Mouse (Mus musculus) forebrain, embryonic 14.5 days (tissue): Measurements from ENCODE around the gene Adcy9. TPM values are rescaled to one million over a fixed set of nuclear protein-coding genes. Genes with fewer than 3 reads are reported as not detected.

Source experiments
- ATAC-seq: fragments of 200-750 bp; cut with Nextera tagmentation; 2 replicates; pipeline ENCODE4 v1.8.0; 2017; ENCODE audit warnings: mild to moderate bottlenecking, moderate library complexity
- DNase-seq: peaks from one replicate; pipeline ENCODE4 v3.0.0-alpha.2; 2015; ENCODE audit warnings: low spot score
- H3K27ac ChIP-seq: fragments of 300-500 bp; sonication (generic); 2 replicates; pipeline ENCODE4 v1.5.1; 2014; ENCODE audit warnings: low read depth, mild to moderate bottlenecking, control low read depth, low read length, moderate library complexity
- H3K27me3 ChIP-seq: fragments of 300-500 bp; sonication (generic); replicated peaks from 2 replicates; pipeline ENCODE4 v1.6.1; 2014; ENCODE audit warnings: low read length, control low read depth, mixed read lengths; ENCODE audit not compliant: control insufficient read depth, insufficient read depth
- H3K36me3 ChIP-seq: fragments of 300-500 bp; sonication (generic); 2 replicates; pipeline ENCODE4 v1.6.1; 2014; ENCODE audit warnings: low read length, control low read depth; ENCODE audit not compliant: control insufficient read depth, insufficient read depth
- H3K4me1 ChIP-seq: fragments of 300-500 bp; sonication (generic); 2 replicates; pipeline ENCODE4 v1.6.1; 2014; ENCODE audit warnings: antibody characterized with exemption, low read length, control low read depth; ENCODE audit not compliant: control insufficient read depth, insufficient read depth
- H3K4me2 ChIP-seq: fragments of 300-500 bp; sonication (generic); 2 replicates; pipeline ENCODE4 v1.6.1; 2014; ENCODE audit warnings: mild to moderate bottlenecking, control low read depth, low read length
- H3K4me3 ChIP-seq: fragments of 300-500 bp; sonication (generic); 2 replicates; pipeline ENCODE4 v1.5.1; 2014; ENCODE audit warnings: low read depth, low read length, control low read depth
- H3K9ac ChIP-seq: fragments of 300-500 bp; sonication (generic); 2 replicates; pipeline ENCODE4 v1.6.1; 2014; ENCODE audit warnings: mild to moderate bottlenecking, low read length, control low read depth, moderate library complexity
- H3K9me3 ChIP-seq: fragments of 300-500 bp; sonication (generic); replicated peaks from 2 replicates; pipeline ENCODE4 v1.6.1; 2016; ENCODE audit warnings: low read length, control low read depth, mixed read lengths; ENCODE audit not compliant: control insufficient read depth
- WGBS: fragments of 180-500 bp; shearing (Covaris S2); extraction: QIAGEN DNeasy Blood & Tissue Kit; methylation state at CpG from one replicate; pipeline ENCODE4 v1.1.7; 2014; 5-methylcytosine and 5-hydroxymethylcytosine counted together
- polyA plus RNA-seq: library from polyadenylated mRNA; unstranded; fragments of >200 nt; fragmentation: Nextera tagmentation; extraction: Ambion mirVana; gene quantifications from 2 replicates; pipeline ENCODE4 v1.2.1, GENCODE M21; 2014

The Adcy9 gene
- polyA plus RNA-seq, 1 experiment from 2014 or later = 1.8 TPM

- H3K9ac ChIP-seq = no peak overlapping the region
- no peak overlapping the region for H3K4me3 ChIP-seq
- ATAC-seq (no peak), DNase-seq (no peak)
- H3K9me3 ChIP-seq = no peaks in the 10 kb centered on the region
- H3K27ac ChIP-seq = no peak overlapping the region
- H3K4me2 ChIP-seq = no peak overlapping the region
- WGBS = 47% methylated on average over 14 of the region's 14 CpGs
- H3K4me1 ChIP-seq = peaks cover 17% of the 10 kb centered on the region
- no peaks in the 10 kb centered on the region for H3K36me3 ChIP-seq
- no peaks in the 10 kb centered on the region for H3K27me3 ChIP-seq
Observed at GRCm38 (mm10) chr16:4413301-4413700, 7.0 kb downstream of the Adcy9 start.

DNA sequence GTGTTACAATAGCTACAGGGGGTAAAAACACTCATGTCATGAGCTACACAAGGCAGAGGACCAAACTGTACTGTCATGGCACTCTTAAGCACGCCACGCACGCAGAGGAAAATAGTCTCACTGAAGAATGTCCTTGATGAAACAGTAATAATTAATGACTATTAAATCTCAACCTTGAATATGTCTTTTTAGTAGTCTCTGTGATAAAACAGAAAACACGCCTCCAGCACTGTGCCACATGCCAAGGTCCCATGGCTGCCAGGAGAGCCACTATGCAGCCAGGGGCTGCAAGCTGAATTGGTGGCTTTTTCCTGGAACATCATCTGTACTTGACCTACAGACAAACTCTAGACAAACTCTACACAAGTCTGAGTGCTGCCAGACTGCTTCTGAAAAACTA is 8.0 kb downstream of the Adcy9 start:
- no peaks in the 10 kb centered on the region for H3K27me3 ChIP-seq
- H3K4me2 ChIP-seq = no peak overlapping the region
- H3K9ac ChIP-seq = no peak overlapping the region
- H3K36me3 ChIP-seq = no peaks in the 10 kb centered on the region
- WGBS = 86% methylated on average over 4 of the region's 4 CpGs
- DNase-seq (no peak), ATAC-seq (no peak)
- no peaks in the 10 kb centered on the region for H3K9me3 ChIP-seq
- H3K4me3 ChIP-seq = no peak overlapping the region
- H3K27ac ChIP-seq = no peak overlapping the region
- H3K4me1 ChIP-seq = peaks cover 11% of the 10 kb centered on the region

GRCm38 (mm10) chr16:4411296-4411695 is 9.0 kb downstream of the Adcy9 start:
- no peak overlapping the region for H3K4me3 ChIP-seq
- no peak for ATAC-seq
- no peak overlapping the region for H3K4me2 ChIP-seq
- no peaks in the 10 kb centered on the region for H3K36me3 ChIP-seq
- H3K9ac ChIP-seq = no peak overlapping the region
- no peak for DNase-seq
- no peak overlapping the region for H3K27ac ChIP-seq
- H3K4me1 ChIP-seq = peaks cover 8% of the 10 kb centered on the region; the same call in 1 of the 2 replicates
- no peaks in the 10 kb centered on the region for H3K27me3 ChIP-seq
- no peaks in the 10 kb centered on the region for H3K9me3 ChIP-seq
- 73% methylated on average over 2 of the region's 2 CpGs for WGBS

- 73% methylated on average over 2 of the region's 2 CpGs for WGBS
- DNase-seq (no peak), ATAC-seq (no peak)
- H3K4me2 ChIP-seq = no peak overlapping the region
- no peak overlapping the region for H3K9ac ChIP-seq
- H3K4me3 ChIP-seq = no peak overlapping the region
- no peaks in the 10 kb centered on the region for H3K36me3 ChIP-seq
- no peak overlapping the region for H3K27ac ChIP-seq
- H3K4me1 ChIP-seq = no peaks in the 10 kb centered on the region
- no peaks in the 10 kb centered on the region for H3K27me3 ChIP-seq
- no peaks in the 10 kb centered on the region for H3K9me3 ChIP-seq
Observed at GRCm38 (mm10) chr16:4407536-4407935, 12.8 kb downstream of the Adcy9 start.

DNA sequence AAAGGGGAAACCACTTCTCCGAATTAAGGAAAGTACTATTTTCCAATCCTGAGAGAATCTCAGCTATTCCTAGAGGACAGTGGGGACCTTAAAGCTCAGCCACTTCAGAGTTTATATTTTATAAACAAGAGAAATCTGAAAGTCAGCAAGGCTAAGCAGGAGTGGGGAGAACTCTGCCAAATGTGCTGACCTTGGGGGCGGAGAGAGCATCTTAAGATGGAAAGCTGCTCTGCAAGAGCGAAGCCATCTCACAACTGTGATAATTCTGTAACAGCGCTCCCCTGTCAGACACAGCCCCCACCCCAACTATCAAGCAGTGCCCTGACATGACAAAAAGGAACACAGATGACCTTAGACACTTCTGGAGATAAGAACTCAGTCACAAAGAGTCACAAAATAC is 13.6 kb downstream of the Adcy9 start:
- 86% methylated on average over 4 of the region's 4 CpGs for WGBS

DNA sequence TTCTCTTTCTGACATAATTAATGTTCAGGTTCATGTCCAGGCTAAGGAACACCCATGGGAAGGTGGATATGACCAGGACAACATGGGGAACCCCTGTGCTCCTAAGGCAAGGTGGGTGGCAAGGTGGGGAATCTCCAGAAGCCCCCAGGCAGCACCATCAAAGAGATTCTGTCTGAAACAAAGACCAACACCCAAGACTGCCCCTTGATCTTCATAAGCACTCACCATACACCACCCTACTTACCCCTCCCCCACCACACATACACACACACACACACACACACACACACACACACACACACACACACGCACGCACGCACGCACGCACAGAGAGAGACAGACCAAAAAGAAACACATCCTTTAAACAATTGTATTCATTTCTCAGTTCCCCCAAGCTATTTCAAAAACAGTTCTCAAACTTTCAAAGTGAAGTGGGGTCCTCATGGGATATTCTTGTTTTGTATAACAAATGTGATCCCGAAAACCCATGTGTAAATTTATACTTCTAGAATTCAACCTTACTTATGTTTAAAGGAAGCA is 14.2 kb downstream of the Adcy9 start:
- no peak for DNase-seq
- no peaks in the 10 kb centered on the region for H3K4me1 ChIP-seq
- ATAC-seq = no peak
- H3K36me3 ChIP-seq = no peaks in the 10 kb centered on the region
- no peak overlapping the region for H3K9ac ChIP-seq
- no peak overlapping the region for H3K4me2 ChIP-seq
- H3K4me3 ChIP-seq = no peak overlapping the region
- H3K27me3 ChIP-seq = no peaks in the 10 kb centered on the region
- no peak overlapping the region for H3K27ac ChIP-seq
- 94% methylated on average over 6 of the region's 6 CpGs for WGBS
- no peaks in the 10 kb centered on the region for H3K9me3 ChIP-seq

More for the DNA sequence above, 13.6 kb downstream of the Adcy9 start:
- no peak overlapping the region for H3K27ac ChIP-seq
- H3K9ac ChIP-seq = no peak overlapping the region
- H3K27me3 ChIP-seq = no peaks in the 10 kb centered on the region
- no peak for ATAC-seq
- no peak for DNase-seq
- H3K4me2 ChIP-seq = no peak overlapping the region
- no peaks in the 10 kb centered on the region for H3K9me3 ChIP-seq
- no peaks in the 10 kb centered on the region for H3K4me1 ChIP-seq
- no peak overlapping the region for H3K4me3 ChIP-seq
- H3K36me3 ChIP-seq = no peaks in the 10 kb centered on the region

DNA sequence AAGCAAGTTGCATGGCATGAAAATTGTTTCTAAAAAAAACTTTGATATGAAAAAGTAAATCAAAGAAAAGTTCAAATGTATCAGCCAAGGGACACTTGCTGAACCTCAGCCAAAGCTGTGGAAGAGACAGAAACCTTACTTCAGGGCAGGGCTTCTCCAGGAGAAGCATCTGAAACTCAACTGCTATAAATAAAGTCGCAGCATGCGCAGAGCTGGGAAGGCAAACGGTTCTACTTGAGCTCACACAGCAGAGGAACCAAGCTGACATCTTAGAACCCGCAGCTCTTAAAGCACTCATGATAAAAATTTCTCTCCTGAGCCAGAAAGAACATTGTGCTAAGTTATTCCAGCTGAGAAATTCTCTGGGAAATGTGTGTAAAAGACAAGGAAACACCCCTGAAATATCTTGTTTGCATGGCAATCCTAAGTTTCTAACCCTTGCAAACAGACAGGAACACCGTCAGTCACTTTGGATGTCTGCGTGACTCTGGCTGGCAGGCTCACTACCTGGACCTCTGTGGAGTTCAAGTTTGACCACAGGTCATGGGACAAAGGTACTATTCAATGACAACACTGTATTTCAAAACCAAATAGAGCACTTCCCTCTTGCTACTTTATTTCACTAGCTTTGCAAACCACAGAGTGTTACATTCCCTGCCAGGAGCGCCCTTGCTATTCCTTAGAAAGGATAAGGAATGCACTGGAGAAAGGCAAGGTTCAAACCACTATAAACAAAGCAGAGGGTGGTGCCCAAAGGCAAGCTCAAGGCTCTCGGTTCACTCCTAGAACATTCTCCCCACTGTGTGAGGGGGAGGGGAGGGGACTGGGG is 15.2 kb downstream of the Adcy9 start:
- no peak for ATAC-seq
- DNase-seq = no peak
- Histone ChIP-seq H3K36me3 (no peaks in the 10 kb centered on the region), H3K27ac (no peak overlapping the region), H3K4me3 (no peak overlapping the region), H3K9me3 (no peaks in the 10 kb centered on the region), H3K9ac (no peak overlapping the region), H3K27me3 (no peaks in the 10 kb centered on the region), H3K4me2 (no peak overlapping the region), H3K4me1 (no peaks in the 10 kb centered on the region)
- WGBS = 73% methylated on average over 8 of the region's 8 CpGs

- DNase-seq = no peak
- Histone ChIP-seq H3K4me1 (no peaks in the 10 kb centered on the region), H3K9ac (no peak overlapping the region), H3K36me3 (no peaks in the 10 kb centered on the region), H3K27me3 (no peaks in the 10 kb centered on the region), H3K27ac (no peak overlapping the region), H3K4me3 (no peak overlapping the region), H3K4me2 (no peak overlapping the region), H3K9me3 (no peaks in the 10 kb centered on the region)
- 36% methylated on average over 1 of the region's 1 CpGs for WGBS
- no peak for ATAC-seq
Observed at GRCm38 (mm10) chr16:4401109-4401508, 19.2 kb downstream of the Adcy9 start.

DNA sequence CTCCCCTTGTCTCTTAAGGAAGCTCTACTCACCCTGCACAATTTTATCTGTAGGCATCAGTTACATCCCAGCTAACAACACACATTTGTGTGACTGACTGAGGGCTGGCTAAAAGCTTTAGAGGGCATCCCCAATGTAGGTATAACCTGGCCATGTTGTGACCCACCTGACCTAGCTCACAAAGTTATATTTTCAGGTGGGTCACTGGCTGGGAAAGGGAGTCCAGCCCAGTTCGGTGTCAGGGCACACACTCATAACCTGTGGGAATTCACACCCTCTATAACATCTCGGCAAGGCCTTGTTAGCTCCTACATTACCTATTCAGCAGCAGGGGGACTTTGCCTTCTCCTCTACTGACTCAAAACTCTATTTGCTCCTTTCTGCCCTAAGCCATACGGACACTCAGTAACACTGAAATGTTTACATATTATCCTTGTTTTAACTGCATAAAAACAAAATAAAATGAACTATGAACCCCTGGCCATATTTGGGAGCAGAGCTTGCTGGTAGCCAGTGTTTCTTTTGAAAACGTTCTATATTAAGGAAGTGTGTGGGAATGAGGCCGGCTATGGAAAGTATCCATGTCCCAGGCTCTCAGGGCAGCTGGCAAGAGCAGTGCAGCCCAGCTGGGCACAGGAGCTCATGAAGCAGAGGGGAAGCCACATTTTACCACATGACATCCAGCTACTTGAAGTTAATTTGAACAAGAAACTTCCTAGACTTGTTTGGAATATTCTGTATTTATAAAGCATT is 20.7 kb downstream of the Adcy9 start:
- no peaks in the 10 kb centered on the region for H3K9me3 ChIP-seq
- no peak overlapping the region for H3K27ac ChIP-seq
- no peak for ATAC-seq
- DNase-seq = no peak
- H3K4me1 ChIP-seq = no peaks in the 10 kb centered on the region
- no peaks in the 10 kb centered on the region for H3K27me3 ChIP-seq
- no peak overlapping the region for H3K4me3 ChIP-seq
- 81% methylated on average over 5 of the region's 5 CpGs for WGBS
- H3K4me2 ChIP-seq = no peak overlapping the region
- H3K36me3 ChIP-seq = no peaks in the 10 kb centered on the region
- H3K9ac ChIP-seq = no peak overlapping the region
